Mouse (Mus musculus) midbrain, embryonic 13.5 days (tissue): ENCODE measurements around the gene C5ar2. TPM values are rescaled to one million over a fixed set of nuclear protein-coding genes. Genes with fewer than 3 reads are reported as not detected.

Experiments used
- ATAC-seq: fragments of 200-750 bp; cut with Nextera tagmentation; 2 replicates; pipeline ENCODE4 v1.8.0; 2017; ENCODE audit warnings: mild to moderate bottlenecking, moderate TSS enrichment, moderate library complexity
- H3K27ac ChIP-seq: fragments of 300-500 bp; sonication (generic); 2 replicates; pipeline ENCODE4 v1.5.1; 2015; ENCODE audit warnings: inconsistent platforms, mild to moderate bottlenecking, moderate library complexity
- H3K27me3 ChIP-seq: fragments of 300-500 bp; sonication (generic); 2 replicates; pipeline ENCODE4 v1.6.1; 2015; ENCODE audit warnings: mild to moderate bottlenecking, inconsistent platforms
- H3K36me3 ChIP-seq: fragments of 300-500 bp; sonication (generic); 2 replicates; pipeline ENCODE4 v1.6.1; 2015; ENCODE audit warnings: mild to moderate bottlenecking, inconsistent platforms
- H3K4me1 ChIP-seq: fragments of 300-500 bp; sonication (generic); replicated peaks from 2 replicates; pipeline ENCODE4 v1.6.1; 2015; ENCODE audit warnings: inconsistent platforms
- H3K4me2 ChIP-seq: fragments of 300-500 bp; sonication (generic); replicated peaks from 2 replicates; pipeline ENCODE4 v1.6.1; 2015; ENCODE audit warnings: moderate library complexity, mild to moderate bottlenecking, inconsistent platforms
- H3K4me3 ChIP-seq: fragments of 300-500 bp; sonication (generic); replicated peaks from 2 replicates; pipeline ENCODE4 v1.5.1; 2015; ENCODE audit warnings: mild to moderate bottlenecking, inconsistent platforms
- H3K9ac ChIP-seq: fragments of 300-500 bp; sonication (generic); replicated peaks from 2 replicates; pipeline ENCODE4 v1.6.1; 2015; ENCODE audit warnings: mild to moderate bottlenecking, inconsistent platforms
- H3K9me3 ChIP-seq: fragments of 300-500 bp; sonication (generic); 2 replicates; pipeline ENCODE4 v1.6.1; 2016; ENCODE audit warnings: mild to moderate bottlenecking, inconsistent platforms
- WGBS: fragments of 180-500 bp; shearing (Covaris S2); methylation state at CpG from one replicate; pipeline ENCODE4 v1.1.7; 2015; 5-methylcytosine and 5-hydroxymethylcytosine counted together
- polyA plus RNA-seq: library from polyadenylated mRNA; unstranded; fragments of >200 nt; fragmentation: Nextera tagmentation; extraction: Ambion mirVana; gene quantifications from 2 replicates; pipeline ENCODE4 v1.2.1, GENCODE M21; 2015

Gene C5ar2
- polyA plus RNA-seq, 1 experiment from 2014 or later, result 0.05 TPM

DNA sequence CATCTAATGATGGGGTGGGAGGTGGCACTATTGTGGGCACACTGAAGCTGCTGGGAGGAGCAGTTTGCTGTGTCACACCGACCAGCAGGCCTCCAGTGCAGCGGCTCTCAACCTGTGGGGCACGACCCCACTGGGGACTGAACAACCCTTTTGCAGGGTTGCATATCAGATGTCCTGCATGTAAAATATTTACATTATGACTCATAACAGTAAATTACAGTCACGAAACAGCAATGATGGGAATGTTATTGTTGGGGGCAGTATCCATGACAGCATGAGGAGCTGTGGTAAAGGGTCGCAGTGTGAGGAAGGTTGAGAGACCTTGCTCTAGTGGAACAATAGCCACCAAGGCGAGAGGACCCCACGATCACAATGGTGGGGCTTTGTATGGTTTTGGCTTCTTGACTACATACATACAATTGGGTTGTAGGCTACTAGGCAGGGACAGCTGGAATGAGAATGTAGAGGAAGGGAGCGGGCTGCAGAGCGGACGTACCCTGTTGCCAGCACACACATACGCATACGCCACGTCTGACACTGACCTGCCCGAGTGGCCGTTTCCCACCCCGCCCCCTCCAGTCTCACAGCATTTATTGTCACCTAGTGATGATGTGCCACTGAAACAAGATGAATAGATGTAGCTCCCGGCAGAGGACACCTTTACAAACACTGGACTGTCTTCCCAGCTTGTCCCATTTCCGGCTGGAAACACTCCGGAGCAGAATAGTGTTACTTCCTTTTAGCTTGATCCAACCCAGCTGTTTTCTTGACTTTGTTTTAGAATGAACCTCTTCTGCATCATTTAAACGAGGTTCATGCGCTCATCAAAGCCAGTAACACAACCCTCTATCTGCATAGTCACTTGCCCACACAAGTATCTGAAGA lies 34.9 kb downstream of the C5ar2 start:
- no peak for ATAC-seq
- no peak overlapping the region for H3K9ac ChIP-seq
- H3K4me2 ChIP-seq, result no peak overlapping the region
- H3K9me3 ChIP-seq, result no peaks in the 10 kb centered on the region
- H3K4me1 ChIP-seq, result no peaks in the 10 kb centered on the region
- 93% methylated on average over 21 of the region's 21 CpGs for WGBS
- H3K27ac ChIP-seq, result no peak overlapping the region
- H3K36me3 ChIP-seq, result peaks cover 96% of the 10 kb centered on the region
- no peak overlapping the region for H3K4me3 ChIP-seq
- no peaks in the 10 kb centered on the region for H3K27me3 ChIP-seq

DNA sequence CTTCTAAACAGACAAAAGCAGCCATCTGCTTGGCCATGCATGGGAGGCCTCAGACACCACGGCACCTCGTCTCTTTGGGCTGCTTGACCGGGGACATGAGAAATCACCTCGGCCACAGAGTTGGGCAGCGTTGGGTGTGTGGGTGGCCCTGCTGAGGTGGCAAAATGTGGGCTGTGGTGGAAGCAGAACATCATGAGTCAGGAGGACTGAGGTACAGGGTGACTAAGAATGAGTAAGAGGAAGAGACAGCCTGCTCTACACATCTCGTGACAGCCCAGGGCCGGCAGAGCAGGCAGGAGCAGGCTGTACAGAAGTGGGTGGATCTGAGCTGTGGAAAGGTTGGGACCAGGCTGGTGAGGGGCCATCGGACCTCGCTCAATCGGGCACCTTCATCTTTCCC lies 36.5 kb downstream of the C5ar2 start:
- ATAC-seq, result no peak
- Histone ChIP-seq H3K4me1 (no peaks in the 10 kb centered on the region), H3K36me3 (peaks cover 96% of the 10 kb centered on the region), H3K27me3 (no peaks in the 10 kb centered on the region), H3K4me2 (no peak overlapping the region), H3K9ac (no peak overlapping the region), H3K4me3 (no peak overlapping the region), H3K27ac (no peak overlapping the region), H3K9me3 (no peaks in the 10 kb centered on the region)
- WGBS, result 90% methylated on average over 10 of the region's 10 CpGs

DNA sequence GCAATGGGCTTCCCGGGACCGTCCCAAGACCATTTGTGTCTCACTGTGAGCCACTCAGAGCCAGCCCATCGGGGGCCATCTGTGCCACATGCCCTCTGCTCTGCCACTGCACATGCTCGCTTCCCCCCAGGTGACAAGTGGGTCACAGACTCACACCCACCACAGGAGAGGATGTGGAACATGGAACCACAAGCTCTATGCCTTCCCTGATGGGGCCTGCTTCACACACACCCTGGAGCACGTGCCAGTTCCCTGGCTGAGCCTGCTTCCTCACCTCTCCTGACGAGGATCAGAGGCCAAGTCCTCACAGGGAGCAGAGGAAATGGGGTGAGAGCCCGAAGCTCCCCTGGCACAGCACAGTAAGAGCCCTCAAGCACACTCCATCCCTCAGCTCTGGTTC lies 36.9 kb downstream of the C5ar2 start:
- H3K36me3 ChIP-seq, result peaks cover 96% of the 10 kb centered on the region
- no peak for ATAC-seq

DNA sequence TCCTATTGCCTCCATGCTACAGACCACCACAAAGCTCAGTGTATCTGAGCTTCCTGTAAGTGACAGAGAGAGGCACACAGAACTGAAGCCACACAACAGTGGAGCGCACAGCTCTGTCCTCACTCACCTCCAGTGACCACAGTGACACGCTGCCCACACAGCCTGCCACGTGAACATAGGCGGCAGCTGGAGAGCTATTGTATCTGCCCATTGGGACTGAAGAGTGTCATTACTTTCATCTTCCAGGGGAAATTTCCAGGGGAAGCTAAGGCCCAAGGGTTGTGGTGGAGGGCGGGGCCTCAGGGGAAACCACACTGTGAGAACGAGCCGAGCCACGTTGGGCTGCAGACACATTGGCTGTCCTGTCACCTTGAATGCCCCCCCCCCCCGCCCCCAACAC lies 39.2 kb downstream of the C5ar2 start:
- Histone ChIP-seq H3K4me3 (no peak overlapping the region), H3K4me1 (no peaks in the 10 kb centered on the region), H3K27me3 (no peaks in the 10 kb centered on the region), H3K9ac (no peak overlapping the region), H3K9me3 (no peaks in the 10 kb centered on the region), H3K4me2 (no peak overlapping the region), H3K36me3 (peaks cover 95% of the 10 kb centered on the region), H3K27ac (no peak overlapping the region)
- WGBS, result 81% methylated on average over 9 of the region's 9 CpGs
- ATAC-seq, result no peak

More for the DNA sequence above, 36.9 kb downstream of the C5ar2 start:
- Histone ChIP-seq H3K4me2 (no peak overlapping the region), H3K27me3 (no peaks in the 10 kb centered on the region), H3K9ac (no peak overlapping the region), H3K4me1 (no peaks in the 10 kb centered on the region), H3K27ac (no peak overlapping the region), H3K4me3 (no peak overlapping the region), H3K9me3 (no peaks in the 10 kb centered on the region)
- 86% methylated on average over 7 of the region's 7 CpGs for WGBS

DNA sequence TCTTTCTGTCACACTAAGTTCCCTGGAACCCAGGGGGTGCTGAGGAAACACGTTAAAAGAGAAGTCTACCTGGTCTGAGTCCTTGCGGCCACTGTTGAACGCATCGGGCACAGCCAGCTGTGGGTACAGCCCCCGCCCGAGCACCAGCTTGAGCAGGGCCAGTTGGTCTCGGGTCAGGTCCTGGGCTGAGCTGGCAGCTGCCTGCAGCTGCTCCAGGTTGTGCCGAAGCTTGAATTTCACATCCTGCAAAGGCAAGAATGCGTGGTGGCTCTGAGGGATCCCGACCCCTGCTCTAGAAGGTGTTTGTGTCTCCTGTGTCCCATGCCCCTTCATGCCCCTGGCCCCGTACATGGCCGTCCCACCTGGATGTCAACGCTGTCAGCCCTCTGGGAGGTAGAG lies 40.5 kb downstream of the C5ar2 start:
- H3K9me3 ChIP-seq, result no peaks in the 10 kb centered on the region
- ATAC-seq, result no peak
- no peaks in the 10 kb centered on the region for H3K27me3 ChIP-seq
- H3K27ac ChIP-seq, result no peak overlapping the region
- no peak overlapping the region for H3K4me2 ChIP-seq
- no peak overlapping the region for H3K9ac ChIP-seq
- H3K4me1 ChIP-seq, result no peaks in the 10 kb centered on the region
- WGBS, result 95% methylated on average over 13 of the region's 13 CpGs
- H3K4me3 ChIP-seq, result no peak overlapping the region
- H3K36me3 ChIP-seq, result peaks cover 95% of the 10 kb centered on the region

DNA sequence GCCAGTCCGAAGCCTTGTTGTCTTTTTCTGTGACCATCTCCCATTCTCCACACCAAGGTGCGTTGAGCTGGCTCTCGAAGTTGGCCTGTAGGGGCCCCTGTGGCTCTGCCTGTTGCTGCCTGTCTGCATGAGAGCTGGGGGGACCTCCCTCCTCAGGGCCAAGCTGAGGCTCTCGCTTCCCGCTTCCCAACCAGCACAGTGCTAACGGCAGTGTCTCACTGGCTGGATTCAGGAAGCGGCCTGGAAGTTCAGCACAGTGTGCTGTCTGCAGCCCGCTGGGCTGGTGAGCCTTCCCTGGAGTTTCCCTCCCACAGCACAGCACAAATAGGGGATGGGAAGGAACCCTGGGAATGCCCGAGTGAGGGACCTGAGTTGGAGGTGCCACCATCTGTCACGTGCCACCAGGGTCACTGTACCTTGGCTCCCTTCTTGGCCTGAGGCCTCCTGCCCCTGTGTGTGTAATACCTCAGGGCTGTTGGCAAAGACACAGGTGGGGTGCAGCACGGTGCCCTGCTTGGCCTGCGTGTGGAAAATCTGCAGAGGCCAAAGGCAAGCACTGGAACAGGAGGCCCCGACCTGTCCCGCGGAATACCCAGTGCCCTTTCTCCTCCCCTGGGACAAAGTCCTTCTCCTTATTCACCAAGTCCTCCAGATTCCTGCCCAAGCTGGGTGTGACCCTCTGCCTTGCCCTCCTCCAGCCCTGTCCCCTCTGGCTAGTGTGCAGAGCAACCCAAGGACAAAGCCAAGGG lies 41.0 kb downstream of the C5ar2 start:
- Histone ChIP-seq H3K9ac (no peak overlapping the region), H3K4me3 (no peak overlapping the region), H3K27me3 (no peaks in the 10 kb centered on the region), H3K36me3 (peaks cover 98% of the 10 kb centered on the region), H3K4me1 (no peaks in the 10 kb centered on the region), H3K27ac (no peak overlapping the region), H3K9me3 (no peaks in the 10 kb centered on the region), H3K4me2 (no peak overlapping the region)
- no peak for ATAC-seq
- 87% methylated on average over 15 of the region's 15 CpGs for WGBS

DNA sequence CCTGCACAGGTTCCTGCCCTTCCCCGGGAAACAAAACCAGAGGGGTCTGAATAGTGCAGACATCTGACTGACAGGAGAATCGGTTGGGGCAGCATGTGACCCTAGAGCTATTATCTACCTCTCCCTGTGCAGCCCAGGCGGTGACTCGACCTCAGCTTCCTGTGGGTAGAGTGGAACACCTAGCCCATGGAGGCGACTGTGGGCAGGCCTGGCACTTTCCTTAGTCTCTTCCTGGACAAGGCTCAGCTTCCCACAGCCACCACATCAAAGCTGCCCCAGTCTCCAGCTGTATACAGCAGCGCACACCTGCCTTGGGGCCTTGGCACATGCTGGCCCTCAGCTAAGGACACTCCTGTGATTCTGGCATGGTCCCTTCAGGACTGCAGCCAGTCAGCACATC lies 42.8 kb downstream of the C5ar2 start:
- no peak for ATAC-seq
- H3K36me3 ChIP-seq, result peaks cover 99% of the 10 kb centered on the region

DNA sequence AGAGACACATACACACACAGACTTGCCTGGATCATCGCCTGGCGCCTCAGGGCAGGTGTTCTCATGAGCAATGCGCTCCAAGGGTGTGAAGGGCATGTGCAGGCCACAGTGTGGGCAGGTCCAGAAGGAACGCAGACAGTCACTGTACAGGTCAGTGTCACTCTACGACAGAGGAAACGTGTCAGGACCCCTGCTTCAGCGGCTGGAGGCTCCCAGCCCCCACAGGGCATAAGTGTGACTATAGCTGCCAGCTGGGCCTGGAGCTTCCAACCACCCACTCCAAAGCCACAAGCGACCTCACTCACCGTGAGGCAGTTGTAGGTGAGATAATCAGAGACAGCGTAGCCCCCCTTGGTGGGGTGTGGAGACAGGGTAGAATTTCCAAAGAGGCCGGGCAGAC lies 45.4 kb downstream of the C5ar2 start:
- no peak overlapping the region for H3K27ac ChIP-seq
- no peak for ATAC-seq
- WGBS, result 94% methylated on average over 11 of the region's 11 CpGs
- peaks cover 88% of the 10 kb centered on the region for H3K36me3 ChIP-seq
- H3K9ac ChIP-seq, result no peak overlapping the region
- no peaks in the 10 kb centered on the region for H3K4me1 ChIP-seq
- H3K27me3 ChIP-seq, result no peaks in the 10 kb centered on the region
- no peaks in the 10 kb centered on the region for H3K9me3 ChIP-seq
- H3K4me3 ChIP-seq, result no peak overlapping the region
- H3K4me2 ChIP-seq, result no peak overlapping the region

More for the DNA sequence above, 42.8 kb downstream of the C5ar2 start:
- no peaks in the 10 kb centered on the region for H3K27me3 ChIP-seq
- H3K4me1 ChIP-seq, result no peaks in the 10 kb centered on the region
- H3K9ac ChIP-seq, result no peak overlapping the region
- H3K4me3 ChIP-seq, result no peak overlapping the region
- 92% methylated on average over 6 of the region's 6 CpGs for WGBS
- no peaks in the 10 kb centered on the region for H3K9me3 ChIP-seq
- no peak overlapping the region for H3K4me2 ChIP-seq
- H3K27ac ChIP-seq, result no peak overlapping the region

DNA sequence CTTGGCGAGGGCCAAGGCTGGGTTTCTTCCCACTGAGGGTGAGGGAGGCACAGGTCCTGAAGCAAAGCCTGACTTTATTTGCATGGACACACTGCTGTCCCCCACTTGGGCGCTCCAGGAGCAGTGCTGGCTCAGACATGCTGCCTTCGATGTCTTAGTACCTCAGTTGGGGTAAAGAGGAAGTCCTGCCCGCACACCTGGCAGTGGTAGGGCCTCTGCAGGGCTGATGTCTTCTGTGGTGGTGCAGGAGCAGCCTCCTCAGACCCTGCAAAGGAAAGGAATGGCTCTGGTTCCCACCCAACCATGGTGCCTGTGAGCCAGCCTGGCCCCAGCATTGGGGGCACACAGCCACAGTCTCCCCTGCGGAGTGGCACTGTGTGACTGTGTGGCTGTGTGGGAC lies 46.8 kb downstream of the C5ar2 start:
- Histone ChIP-seq H3K4me3 (no peak overlapping the region), H3K4me2 (no peak overlapping the region), H3K36me3 (peaks cover 75% of the 10 kb centered on the region), H3K4me1 (0 out of 2 replicates have a peak, but pooled peaks cover 2% of the 10 kb centered on the region), H3K9me3 (no peaks in the 10 kb centered on the region), H3K9ac (no peak overlapping the region), H3K27me3 (no peaks in the 10 kb centered on the region), H3K27ac (no peak overlapping the region)
- WGBS, result 96% methylated on average over 5 of the region's 5 CpGs
- ATAC-seq, result no peak

DNA sequence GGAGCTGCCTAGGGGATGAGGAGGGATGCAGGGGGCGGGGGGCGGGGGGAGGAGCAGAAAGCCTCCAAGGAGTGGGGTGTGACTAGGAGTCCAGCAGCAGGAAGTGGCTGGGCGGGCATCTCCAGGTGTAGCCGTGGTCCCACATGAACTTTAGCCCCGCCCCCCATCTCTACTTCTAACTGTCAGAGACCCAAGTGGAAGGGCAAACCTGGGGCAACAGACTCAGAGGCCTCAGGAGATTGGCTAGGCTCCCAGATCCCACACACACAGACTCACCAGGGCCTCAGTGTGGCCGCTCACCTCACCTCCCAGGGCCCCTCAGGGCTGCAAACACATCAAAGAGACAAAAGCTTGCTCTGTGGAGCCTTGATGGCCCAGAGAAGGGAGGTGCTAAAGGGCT lies 47.3 kb downstream of the C5ar2 start:
- WGBS, result 80% methylated on average over 6 of the region's 6 CpGs
- Histone ChIP-seq H3K9ac (no peak overlapping the region), H3K4me2 (no peak overlapping the region), H3K4me3 (no peak overlapping the region), H3K27me3 (peaks cover 3% of the 10 kb centered on the region; the same call in 1 of the 2 replicates), H3K4me1 (0 out of 2 replicates have a peak, but pooled peaks cover 5% of the 10 kb centered on the region), H3K27ac (no peak overlapping the region), H3K9me3 (no peaks in the 10 kb centered on the region), H3K36me3 (peaks cover 69% of the 10 kb centered on the region)
- no peak for ATAC-seq

DNA sequence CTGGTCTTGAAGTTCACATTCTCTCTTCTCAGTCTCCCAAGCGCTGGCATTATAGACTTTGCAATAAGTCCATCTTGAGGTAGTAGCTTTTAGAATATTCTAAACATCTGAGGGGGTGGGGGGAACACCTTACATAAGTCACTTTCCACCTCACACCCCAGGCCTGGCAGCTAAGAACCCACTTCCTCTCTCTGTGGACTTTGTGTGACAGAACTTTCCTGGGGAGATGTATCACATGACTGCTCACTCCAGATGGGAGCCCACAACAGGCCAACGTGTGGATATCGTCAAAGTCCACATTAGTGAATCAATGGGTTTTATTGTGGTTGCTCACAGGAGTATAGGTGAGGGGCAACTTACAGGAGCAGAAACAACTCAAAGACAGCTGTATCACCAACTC lies 50.3 kb downstream of the C5ar2 start:
- WGBS, result 66% methylated on average over 3 of the region's 3 CpGs
- ATAC-seq, result no peak
- Histone ChIP-seq H3K36me3 (peaks cover 41% of the 10 kb centered on the region), H3K4me3 (no peak overlapping the region), H3K27me3 (peaks cover 11% of the 10 kb centered on the region; the same call in 1 of the 2 replicates), H3K4me1 (0 out of 2 replicates have a peak, but pooled peaks cover 5% of the 10 kb centered on the region), H3K4me2 (no peak overlapping the region), H3K9ac (no peak overlapping the region), H3K9me3 (no peaks in the 10 kb centered on the region), H3K27ac (no peak overlapping the region)

DNA sequence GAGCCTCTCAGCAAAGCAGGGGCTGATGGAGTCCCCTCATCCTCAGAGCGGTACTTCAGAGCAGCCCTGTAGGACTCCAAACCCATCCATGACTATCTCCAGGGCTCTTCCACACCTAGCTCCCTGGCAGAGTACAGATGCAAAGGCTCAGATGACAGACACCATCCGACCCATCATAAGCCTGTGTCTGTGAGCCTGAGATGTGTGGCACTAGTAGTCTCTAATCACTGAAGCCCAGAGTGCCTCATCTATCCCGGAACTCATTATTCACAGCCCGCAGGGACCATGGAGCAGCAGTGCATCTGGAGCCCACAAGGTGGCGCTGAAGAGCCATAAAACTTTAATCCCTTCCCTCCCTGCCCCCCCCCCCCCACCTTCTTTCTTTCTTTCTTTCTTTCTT lies 51.6 kb downstream of the C5ar2 start:
- Histone ChIP-seq H3K4me2 (no peak overlapping the region), H3K4me1 (0 out of 2 replicates have a peak, but pooled peaks cover 5% of the 10 kb centered on the region), H3K9me3 (no peaks in the 10 kb centered on the region), H3K4me3 (no peak overlapping the region), H3K27ac (no peak overlapping the region), H3K36me3 (peaks cover 27% of the 10 kb centered on the region), H3K27me3 (peaks cover 11% of the 10 kb centered on the region; the same call in 1 of the 2 replicates), H3K9ac (no peak overlapping the region)
- peak; percentile 77 for ATAC-seq
- 17% methylated on average over 5 of the region's 5 CpGs for WGBS
